Mouse (Mus musculus) heart, adult 2 months (tissue): ENCODE measurements around the gene Minos1. TPM values are rescaled to one million over a fixed set of nuclear protein-coding genes. Genes with fewer than 3 reads are reported as not detected.

ENCODE experiments used
- DNase-seq, 2 experiments: peaks; one replicate each; pipeline ENCODE4 v3.0.0; 2021
- H3K27ac ChIP-seq: fragments of 200-600 bp; 2 replicates; pipeline ENCODE4 v1.8.1; 2022
- H3K27me3 ChIP-seq: fragments of 200-500 bp; 2 replicates; pipeline ENCODE4 v1.6.1; 2012; ENCODE audit warnings: mild to moderate bottlenecking, low read length, inconsistent platforms, mixed read lengths; ENCODE audit not compliant: control insufficient read depth, insufficient read depth
- H3K36me3 ChIP-seq: fragments of 200-500 bp; 2 replicates; pipeline ENCODE4 v1.6.1; 2012; ENCODE audit warnings: low read length, inconsistent platforms; ENCODE audit not compliant: control insufficient read depth, insufficient read depth
- H3K4me1 ChIP-seq: fragments of 200-500 bp; 2 replicates; pipeline ENCODE4 v1.6.1; 2011; ENCODE audit warnings: low read length; ENCODE audit not compliant: control insufficient read depth, insufficient read depth
- H3K4me3 ChIP-seq: fragments of 200-600 bp; 2 replicates; pipeline ENCODE4 v1.8.1; 2022
- H3K79me2 ChIP-seq: fragments of 200-500 bp; replicated peaks from 2 replicates; pipeline ENCODE4 v1.6.1; 2012; ENCODE audit warnings: mild to moderate bottlenecking, inconsistent platforms, low read length, moderate library complexity, mixed read lengths; ENCODE audit not compliant: control insufficient read depth, insufficient read depth
- H3K9ac ChIP-seq: fragments of 200-500 bp; 2 replicates; pipeline ENCODE4 v1.6.1; 2012; ENCODE audit warnings: low read depth, mild to moderate bottlenecking, control low read depth, inconsistent platforms, low read length, mixed read lengths
- CTCF ChIP-seq: fragments of 200-600 bp; IDR thresholded peaks from 2 replicates; pipeline ENCODE4 v1.8.1; 2022; ENCODE audit warnings: antibody characterized with exemption, mild to moderate bottlenecking, moderate library complexity
- EP300 ChIP-seq: fragments of 200-500 bp; IDR thresholded peaks from 2 replicates; pipeline ENCODE4 v1.6.1; 2011; ENCODE audit warnings: low read depth, low read length, control low read depth; ENCODE audit not compliant: insufficient read depth
- POLR2A ChIP-seq: fragments of 200-500 bp; IDR thresholded peaks from 2 replicates; pipeline ENCODE4 v1.6.1; 2011; ENCODE audit warnings: mild to moderate bottlenecking, low read depth, low read length, control low read depth; ENCODE audit not compliant: insufficient read depth
- WGBS: fragments of 180-500 bp; shearing (Covaris S2); methylation state at CpG from one replicate; pipeline ENCODE4 v1.1.7; 2018; 5-methylcytosine and 5-hydroxymethylcytosine counted together
- intact Hi-C: fragments of 180-260 bp; cut with DNase I; formaldehyde crosslinking; loops from one replicate; pipeline ENCODE4 v1.15.1; 2025
- polyA plus RNA-seq: library from polyadenylated mRNA; depleted of rRNA; stranded (reverse); fragments of >200 nt; gene quantifications from 2 replicates; pipeline ENCODE4 v1.2.3, GENCODE M21; 2012
- total RNA-seq, 2 experiments: library from RNA; stranded (reverse); gene quantifications; 2 replicates each; pipeline ENCODE4 v1.2.3; 2021

The Minos1 gene
- total and polyA plus RNA-seq, 3 experiments: 203 to 660 (median 586) TPM

GRCm38 (mm10) chr4:139166244-139166643 is 35.3 kb upstream of the Minos1 start:
- Histone ChIP-seq H3K4me1 (no peaks in the 10 kb centered on the region; the same call in none of the 2 replicates), H3K4me3 (no peak overlapping the region), H3K9ac (no peak overlapping the region), H3K36me3 (no peaks in the 10 kb centered on the region), H3K27ac (no peak overlapping the region), H3K79me2 (no peaks in the 10 kb centered on the region), H3K27me3 (no peaks in the 10 kb centered on the region)
- intact Hi-C loops: no loop called here
- WGBS: 84% methylated on average over 8 of the region's 8 CpGs
- no peak for DNase-seq
- TF ChIP-seq CTCF: no peak
- no peak for TF ChIP-seq EP300
- TF ChIP-seq POLR2A: no peak

GRCm38 (mm10) chr4:139165259-139165658 is 34.3 kb upstream of the Minos1 start:
- DNase-seq: no peak
- no peak for TF ChIP-seq CTCF
- no peak for TF ChIP-seq POLR2A
- no peak for TF ChIP-seq EP300
- no peak overlapping the region for H3K9ac ChIP-seq
- H3K4me3 ChIP-seq: no peak overlapping the region
- H3K4me1 ChIP-seq: no peaks in the 10 kb centered on the region; the same call in 1 of the 2 replicates
- 88% methylated on average over 8 of the region's 8 CpGs for WGBS
- no peaks in the 10 kb centered on the region for H3K79me2 ChIP-seq
- H3K27me3 ChIP-seq: no peaks in the 10 kb centered on the region
- intact Hi-C loops: no loop called here
- no peaks in the 10 kb centered on the region for H3K36me3 ChIP-seq
- H3K27ac ChIP-seq: no peak overlapping the region

- intact Hi-C loops: no loop called here
- TF ChIP-seq POLR2A (no peak), EP300 (no peak), CTCF (no peak)
- Histone ChIP-seq H3K4me1 (no peaks in the 10 kb centered on the region), H3K9ac (no peak overlapping the region), H3K79me2 (no peaks in the 10 kb centered on the region), H3K27me3 (no peaks in the 10 kb centered on the region), H3K27ac (no peak overlapping the region), H3K36me3 (no peaks in the 10 kb centered on the region), H3K4me3 (no peak overlapping the region)
- no peak for DNase-seq
- 93% methylated on average over 6 of the region's 6 CpGs for WGBS
Measured at GRCm38 (mm10) chr4:139164082-139164481, 33.2 kb upstream of the Minos1 start.

GRCm38 (mm10) chr4:139161076-139161475 is 30.2 kb upstream of the Minos1 start:
- H3K4me3 ChIP-seq: no peak overlapping the region
- no peaks in the 10 kb centered on the region for H3K79me2 ChIP-seq
- H3K4me1 ChIP-seq: peaks cover 1% of the 10 kb centered on the region
- intact Hi-C loops: no loop called here
- no peak for DNase-seq
- no peaks in the 10 kb centered on the region for H3K36me3 ChIP-seq
- WGBS: 42% methylated on average over 2 of the region's 2 CpGs
- H3K27ac ChIP-seq: no peak overlapping the region
- TF ChIP-seq POLR2A (no peak), EP300 (no peak), CTCF (no peak)
- H3K27me3 ChIP-seq: no peaks in the 10 kb centered on the region
- no peak overlapping the region for H3K9ac ChIP-seq

GRCm38 (mm10) chr4:139158350-139158749 is 27.4 kb upstream of the Minos1 start:
- Histone ChIP-seq H3K27ac (no peak overlapping the region), H3K9ac (no peak overlapping the region), H3K79me2 (no peaks in the 10 kb centered on the region), H3K4me3 (no peak overlapping the region), H3K27me3 (no peaks in the 10 kb centered on the region), H3K36me3 (no peaks in the 10 kb centered on the region), H3K4me1 (peaks cover 6% of the 10 kb centered on the region)
- no peak for DNase-seq
- intact Hi-C loops: no loop called here
- WGBS: 61% methylated on average over 14 of the region's 14 CpGs
- TF ChIP-seq POLR2A (no peak), CTCF (no peak), EP300 (no peak)

- Histone ChIP-seq H3K9ac (no peak overlapping the region), H3K4me1 (peaks cover 6% of the 10 kb centered on the region), H3K79me2 (no peaks in the 10 kb centered on the region), H3K27ac (no peak overlapping the region), H3K27me3 (no peaks in the 10 kb centered on the region), H3K4me3 (no peak overlapping the region), H3K36me3 (no peaks in the 10 kb centered on the region)
- TF ChIP-seq POLR2A (no peak), CTCF (no peak), EP300 (no peak)
- intact Hi-C loops: loop anchor here (2.0 kb wide), 1 partner anchor 18 kb away; no protein-coding TSS in a partner anchor
- 67% methylated on average over 6 of the region's 6 CpGs for WGBS
- no peak for DNase-seq
Measured at GRCm38 (mm10) chr4:139156538-139156937, 25.6 kb upstream of the Minos1 start.
